Mouse (Mus musculus) liver, embryonic 16.5 days (tissue): ENCODE results near the gene Hpd. TPM values are rescaled to one million over a fixed set of nuclear protein-coding genes. Genes with fewer than 3 reads are reported as not detected.
"Not testable (repeated sequence)": the region's sequence is repeated elsewhere in the genome, so short reads cannot be mapped to it uniquely, and the experiment has no call there.

Experiments used
- ATAC-seq: fragments of 200-750 bp; cut with Nextera tagmentation; 2 replicates; pipeline ENCODE4 v1.8.0; 2017; ENCODE audit warnings: low read depth, mild to moderate bottlenecking, moderate number of reproducible peaks, moderate library complexity
- H3K27ac ChIP-seq: fragments of 300-500 bp; sonication (generic); 2 replicates; pipeline ENCODE4 v1.5.1; 2014; ENCODE audit warnings: mild to moderate bottlenecking, low read length
- H3K27me3 ChIP-seq: fragments of 300-500 bp; sonication (generic); 2 replicates; pipeline ENCODE4 v1.6.1; 2014; ENCODE audit warnings: low read depth, low read length, mixed read lengths; ENCODE audit not compliant: control insufficient read depth, insufficient read depth
- H3K36me3 ChIP-seq: fragments of 300-500 bp; sonication (generic); 2 replicates; pipeline ENCODE4 v1.6.1; 2014; ENCODE audit warnings: mild to moderate bottlenecking; ENCODE audit not compliant: control insufficient read depth, insufficient read depth
- H3K4me1 ChIP-seq: fragments of 300-500 bp; sonication (generic); 2 replicates; pipeline ENCODE4 v1.6.1; 2014; ENCODE audit warnings: low read depth, low read length, mixed read lengths; ENCODE audit not compliant: control insufficient read depth
- H3K4me2 ChIP-seq: fragments of 300-500 bp; sonication (generic); 2 replicates; pipeline ENCODE4 v1.6.1; 2014; ENCODE audit warnings: low read depth, low read length, mixed read lengths
- H3K4me3 ChIP-seq: fragments of 300-500 bp; sonication (generic); 2 replicates; pipeline ENCODE4 v1.5.1; 2014; ENCODE audit warnings: low read depth, mild to moderate bottlenecking, low read length
- H3K9ac ChIP-seq: fragments of 300-500 bp; sonication (generic); 2 replicates; pipeline ENCODE4 v1.6.1; 2014; ENCODE audit warnings: low read depth, low read length
- H3K9me3 ChIP-seq: fragments of 300-500 bp; sonication (generic); replicated peaks from 2 replicates; pipeline ENCODE4 v1.6.1; 2016; ENCODE audit warnings: low read length; ENCODE audit not compliant: control insufficient read depth
- WGBS: fragments of 180-500 bp; shearing (Covaris S2); extraction: QIAGEN DNeasy Blood & Tissue Kit; methylation state at CpG from one replicate; pipeline ENCODE4 v1.1.7; 2014; ENCODE audit not compliant: insufficient replicate concordance; 5-methylcytosine and 5-hydroxymethylcytosine counted together
- polyA plus RNA-seq: library from polyadenylated mRNA; unstranded; fragments of >200 nt; fragmentation: Nextera tagmentation; extraction: Ambion mirVana; gene quantifications from 2 replicates; pipeline ENCODE4 v1.2.1, GENCODE M21; 2015

Hpd gene
- 110 and 129 TPM in 2 replicates for polyA plus RNA-seq

DNA sequence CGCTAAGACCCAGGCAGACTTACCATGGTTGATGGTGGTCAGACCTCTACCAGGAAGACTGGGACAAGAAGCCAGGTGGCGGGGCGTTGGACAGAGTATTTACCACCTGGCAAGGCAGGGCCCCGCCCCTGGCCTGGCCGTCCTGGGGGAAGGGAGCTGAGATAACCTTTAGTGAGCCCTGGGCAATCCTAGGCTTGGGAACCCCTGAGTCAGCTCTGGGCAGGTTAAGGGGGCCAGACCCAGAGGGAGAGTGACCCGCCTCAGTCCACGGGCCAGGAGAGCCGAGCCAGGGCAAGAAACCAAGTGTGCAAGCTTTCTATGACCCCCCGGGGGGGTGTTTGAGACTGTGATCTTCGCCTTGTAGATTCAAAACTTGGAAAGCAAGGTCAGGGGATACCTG is at the start of gene Hpd:
Hpd (minus strand) TSS at position 77 of the 400 bp plus-strand sequence.
- H3K9me3 ChIP-seq, result no peaks in the 10 kb centered on the region
- no peaks in the 10 kb centered on the region; the same call in 1 of the 2 replicates for H3K27me3 ChIP-seq
- H3K4me1 ChIP-seq, result peaks cover 3% of the 10 kb centered on the region
- peak within 1 kb of the TSS; percentile 28 for H3K4me2 ChIP-seq
- peak within 1 kb of the TSS; percentile 55 for H3K27ac ChIP-seq
- 0 out of 2 replicates have a peak within 1 kb of the TSS, but pooled peaks have one; percentile 4 for H3K4me3 ChIP-seq
- H3K36me3 ChIP-seq, result no peaks in the 10 kb centered on the region; the same call in 1 of the 2 replicates
- 60% methylated on average over 10 of the region's 10 CpGs for WGBS
- H3K9ac ChIP-seq, result no peak within 1 kb of the TSS
- peak; percentile 41; the same call in 1 of the 2 replicates for ATAC-seq

GRCm38 (mm10) chr5:123232180-123232579 is 49.7 kb upstream of the Hpd start:
- Histone ChIP-seq H3K9ac (no peak overlapping the region), H3K4me3 (no peak overlapping the region), H3K36me3 (peaks cover 4% of the 10 kb centered on the region; the same call in 1 of the 2 replicates), H3K9me3 (no peaks in the 10 kb centered on the region), H3K4me2 (no peak overlapping the region), H3K4me1 (peaks cover 19% of the 10 kb centered on the region), H3K27me3 (no peaks in the 10 kb centered on the region), H3K27ac (no peak overlapping the region)
- 63% methylated on average over 2 of the region's 2 CpGs for WGBS
- no peak for ATAC-seq

DNA sequence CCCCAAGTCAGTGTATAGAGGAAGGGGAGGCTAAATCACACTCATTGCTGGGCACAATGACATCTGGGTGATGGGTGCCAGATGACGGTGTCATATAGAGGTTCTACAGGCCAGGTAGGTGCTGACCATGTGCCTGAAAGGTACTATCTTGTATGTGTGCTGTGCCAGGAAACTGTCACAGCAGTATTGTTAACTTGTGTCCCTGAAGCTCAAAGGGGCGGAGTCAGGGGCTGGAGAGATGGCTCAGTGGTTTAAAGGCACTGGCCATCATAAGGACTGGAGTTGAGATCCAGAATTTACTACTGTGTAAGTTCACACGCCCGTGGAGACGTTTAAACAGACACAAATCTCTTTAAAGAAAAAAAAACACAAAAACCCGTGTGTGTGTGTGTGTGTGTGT is 46.8 kb upstream of the Hpd start:
- Histone ChIP-seq H3K4me2 (peak overlapping the region; percentile 80), H3K9me3 (no peaks in the 10 kb centered on the region), H3K27me3 (no peaks in the 10 kb centered on the region), H3K36me3 (no peaks in the 10 kb centered on the region), H3K9ac (peak overlapping the region; percentile 50), H3K27ac (peak overlapping the region; percentile 77), H3K4me3 (peak overlapping the region; percentile 75), H3K4me1 (peaks cover 21% of the 10 kb centered on the region)
- 72% methylated on average over 6 of the region's 6 CpGs for WGBS
- no peak for ATAC-seq

- no peak for ATAC-seq
- H3K4me2 ChIP-seq, result peak overlapping the region; percentile 80
- H3K4me3 ChIP-seq, result peak overlapping the region; percentile 75
- H3K36me3 ChIP-seq, result no peaks in the 10 kb centered on the region
- H3K27me3 ChIP-seq, result no peaks in the 10 kb centered on the region
- peak overlapping the region; percentile 83 for H3K9ac ChIP-seq
- H3K9me3 ChIP-seq, result no peaks in the 10 kb centered on the region
- WGBS, result 5% methylated on average over 15 of the region's 15 CpGs
- H3K27ac ChIP-seq, result peak overlapping the region; percentile 77
- peaks cover 21% of the 10 kb centered on the region for H3K4me1 ChIP-seq
Measured at GRCm38 (mm10) chr5:123228524-123228922, 46.0 kb upstream of the Hpd start.

GRCm38 (mm10) chr5:123227762-123228523 is 45.4 kb upstream of the Hpd start:
- peaks cover 21% of the 10 kb centered on the region for H3K4me1 ChIP-seq

GRCm38 (mm10) chr5:123226851-123227250 is 44.3 kb upstream of the Hpd start:
- no peak for ATAC-seq
- H3K4me3 ChIP-seq, result no peak overlapping the region
- WGBS, result 81% methylated on average over 7 of the region's 7 CpGs
- peaks cover 29% of the 10 kb centered on the region for H3K4me1 ChIP-seq
- no peak overlapping the region for H3K9ac ChIP-seq
- no peaks in the 10 kb centered on the region for H3K9me3 ChIP-seq
- no peaks in the 10 kb centered on the region for H3K27me3 ChIP-seq
- no peaks in the 10 kb centered on the region for H3K36me3 ChIP-seq
- no peak overlapping the region for H3K27ac ChIP-seq
- no peak overlapping the region for H3K4me2 ChIP-seq

More at GRCm38 (mm10) chr5:123227762-123228523, 45.4 kb upstream of the Hpd start:
- Histone ChIP-seq H3K4me2 (peak overlapping the region; percentile 80), H3K27ac (peak overlapping the region; percentile 77), H3K9me3 (no peaks in the 10 kb centered on the region), H3K4me3 (peak overlapping the region; percentile 75), H3K9ac (peak overlapping the region; percentile 83), H3K27me3 (no peaks in the 10 kb centered on the region), H3K36me3 (no peaks in the 10 kb centered on the region)
- WGBS, result 1% methylated on average over 42 of the region's 42 CpGs
- peak; percentile 80 for ATAC-seq

DNA sequence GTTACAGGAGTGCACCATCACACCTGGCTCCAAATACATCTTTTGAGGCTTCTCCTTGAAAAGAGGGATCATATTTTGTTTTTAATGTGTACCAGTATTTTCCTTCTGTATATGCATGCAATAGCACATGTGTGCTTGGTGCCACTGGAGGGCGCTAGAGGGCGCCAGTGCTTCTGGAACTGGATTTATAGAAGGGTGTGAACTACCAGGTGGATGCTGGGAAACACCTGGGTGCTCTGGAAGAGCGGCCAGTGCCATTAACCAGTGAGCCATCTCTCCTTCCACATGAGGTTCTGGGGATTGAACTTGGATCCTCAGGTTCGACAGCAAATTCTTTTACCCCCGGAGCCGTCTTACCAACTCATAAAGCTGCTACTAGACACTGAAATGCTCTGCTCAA is 41.3 kb upstream of the Hpd start:
- not testable (repeated sequence) for H3K9ac ChIP-seq, H3K36me3 ChIP-seq, H3K9me3 ChIP-seq, ATAC-seq, H3K27me3 ChIP-seq, H3K4me3 ChIP-seq, H3K4me2 ChIP-seq
- 53% methylated on average over 6 of the region's 6 CpGs for WGBS
- H3K27ac ChIP-seq, result peak overlapping the region; percentile 77
- peaks cover 26% of the 10 kb centered on the region for H3K4me1 ChIP-seq

- Histone ChIP-seq H3K4me2 (peak overlapping the region; percentile 41), H3K4me1 (peaks cover 22% of the 10 kb centered on the region), H3K36me3 (no peaks in the 10 kb centered on the region), H3K9ac (no peak overlapping the region; the same call in 1 of the 2 replicates), H3K27ac (peak overlapping the region; percentile 91), H3K4me3 (no peak overlapping the region), H3K27me3 (no peaks in the 10 kb centered on the region), H3K9me3 (no peaks in the 10 kb centered on the region)
- 7% methylated on average over 4 of the region's 4 CpGs for WGBS
- peak; percentile 80 for ATAC-seq
Measured at GRCm38 (mm10) chr5:123223051-123223410, 40.5 kb upstream of the Hpd start.

DNA sequence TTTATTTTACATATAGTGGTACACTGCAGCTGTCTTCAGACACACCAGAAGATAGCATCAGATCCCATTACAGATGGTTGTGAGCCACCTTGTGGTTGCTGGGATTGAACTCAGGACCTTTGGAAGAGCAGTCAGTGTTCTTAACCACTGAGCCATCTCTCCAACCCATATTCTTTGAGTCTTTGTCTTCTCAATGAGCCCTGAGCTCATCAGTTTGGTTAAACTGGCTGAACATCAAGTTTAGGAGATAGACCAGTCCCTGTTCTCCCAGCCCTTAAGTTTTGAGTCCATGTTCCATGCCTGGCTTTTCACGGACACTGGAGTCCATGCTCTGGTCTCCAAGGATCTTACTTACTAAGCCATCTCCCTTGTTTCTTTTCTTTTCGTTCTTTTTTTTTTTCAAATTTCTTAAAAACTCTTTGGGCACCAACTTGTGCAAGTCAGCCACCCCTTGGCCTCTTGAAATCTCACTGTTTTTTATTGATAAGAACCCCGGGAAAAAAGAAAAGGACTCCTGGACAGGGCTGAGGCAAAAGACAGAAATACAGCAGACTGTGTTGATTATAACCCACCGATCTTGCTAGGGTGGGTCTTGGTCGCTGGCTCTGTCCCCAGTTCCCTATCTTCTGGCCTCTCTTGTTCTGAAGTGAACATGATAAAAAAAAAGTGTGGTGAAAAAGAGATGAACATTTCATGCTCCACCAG is 40.0 kb upstream of the Hpd start:
- peak overlapping the region; percentile 41 for H3K4me2 ChIP-seq
- peak overlapping the region; percentile 91 for H3K27ac ChIP-seq
- H3K27me3 ChIP-seq, H3K9ac ChIP-seq, H3K36me3 ChIP-seq, H3K4me3 ChIP-seq, H3K9me3 ChIP-seq: not testable (repeated sequence)
- H3K4me1 ChIP-seq, result peaks cover 20% of the 10 kb centered on the region
- WGBS, result 29% methylated on average over 3 of the region's 5 CpGs
- peak; percentile 79 for ATAC-seq
